Mouse (Mus musculus) gastrocnemius, postnatal 4 days (tissue): ENCODE data around the gene Fah. TPM values are rescaled to one million over a fixed set of nuclear protein-coding genes. Genes with fewer than 3 reads are reported as not detected.

Source experiments
- DNase-seq, 2 experiments: peaks; one replicate each; pipeline ENCODE4 v3.0.0; 2021 to 2022; ENCODE audit warnings: low spot score in 2 of 2, mixed read lengths in 2 of 2
- total RNA-seq, 2 experiments: library from RNA; stranded (reverse); gene quantifications; 2 replicates each; pipeline ENCODE4 v1.2.3; 2021

Gene Fah
- total RNA-seq, 2 experiments from 2014 or later = 5.3 to 5.9 TPM

DNA sequence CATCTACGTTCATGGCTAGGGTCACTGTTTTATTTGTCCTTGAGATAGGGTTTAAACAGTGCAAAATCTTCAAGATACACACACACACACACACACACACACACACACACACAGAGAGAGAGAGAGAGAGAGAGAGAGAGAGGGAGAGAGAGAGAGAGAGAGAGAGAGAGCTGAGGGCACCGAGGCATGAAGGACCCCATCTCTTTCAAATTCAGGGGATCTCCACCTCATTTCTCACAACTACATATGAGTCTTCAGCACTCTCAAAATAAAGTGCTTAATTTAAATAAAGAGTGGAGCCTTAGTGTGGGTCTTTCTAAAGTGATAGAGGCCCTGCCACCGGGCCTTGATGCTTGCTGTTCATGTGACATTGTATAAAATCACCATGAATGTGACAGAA is 10.5 kb downstream of the Fah start:
- no peak for DNase-seq

DNA sequence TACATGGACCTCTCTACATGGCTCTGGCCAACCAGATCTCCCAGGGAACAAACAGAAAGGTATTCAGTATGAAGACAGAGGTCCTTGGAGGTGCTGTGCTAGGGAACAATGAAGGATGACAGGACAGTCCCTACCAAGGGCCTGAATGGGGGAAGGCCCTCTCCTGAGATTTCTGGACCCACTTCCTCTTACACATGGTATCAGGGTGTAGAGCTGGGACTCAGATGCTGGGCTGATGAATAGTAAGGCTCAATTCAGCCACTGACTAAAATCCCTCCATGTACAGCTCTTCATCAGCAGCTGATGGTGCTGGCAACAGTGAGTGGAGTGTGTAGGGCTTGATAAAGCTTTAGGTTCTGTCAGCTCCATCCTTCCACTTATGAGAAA is 11.6 kb downstream of the Fah start:
- no peak for DNase-seq

- DNase-seq = no peak
These were observed 12.2 kb downstream of the Fah start for GRCm38 (mm10) chr7:84594087-84594916.

- DNase-seq = no peak
These were observed 15.2 kb downstream of the Fah start for GRCm38 (mm10) chr7:84591347-84591746.

DNA sequence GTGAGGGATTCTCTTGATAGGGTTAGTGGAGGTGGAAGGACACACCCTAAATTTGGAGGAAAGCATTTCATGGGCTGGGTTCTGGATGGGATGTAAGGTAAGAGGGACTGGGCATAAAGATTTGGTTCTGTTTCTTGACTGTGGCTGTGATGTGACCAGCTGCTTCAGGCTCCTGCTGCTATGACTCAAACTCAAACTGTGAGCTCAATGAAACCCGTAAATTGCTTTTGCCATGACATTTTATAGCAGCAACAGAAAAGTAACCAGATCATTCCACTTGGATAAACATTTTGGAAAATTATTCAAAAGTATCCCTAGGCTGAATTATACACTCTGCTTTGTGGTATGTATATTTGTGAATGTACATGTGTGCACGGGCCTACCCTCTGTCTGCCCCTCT is 15.9 kb downstream of the Fah start:
- no peak for DNase-seq

- no peak for DNase-seq
These were observed 19.3 kb downstream of the Fah start for GRCm38 (mm10) chr7:84587101-84587783.

DNA sequence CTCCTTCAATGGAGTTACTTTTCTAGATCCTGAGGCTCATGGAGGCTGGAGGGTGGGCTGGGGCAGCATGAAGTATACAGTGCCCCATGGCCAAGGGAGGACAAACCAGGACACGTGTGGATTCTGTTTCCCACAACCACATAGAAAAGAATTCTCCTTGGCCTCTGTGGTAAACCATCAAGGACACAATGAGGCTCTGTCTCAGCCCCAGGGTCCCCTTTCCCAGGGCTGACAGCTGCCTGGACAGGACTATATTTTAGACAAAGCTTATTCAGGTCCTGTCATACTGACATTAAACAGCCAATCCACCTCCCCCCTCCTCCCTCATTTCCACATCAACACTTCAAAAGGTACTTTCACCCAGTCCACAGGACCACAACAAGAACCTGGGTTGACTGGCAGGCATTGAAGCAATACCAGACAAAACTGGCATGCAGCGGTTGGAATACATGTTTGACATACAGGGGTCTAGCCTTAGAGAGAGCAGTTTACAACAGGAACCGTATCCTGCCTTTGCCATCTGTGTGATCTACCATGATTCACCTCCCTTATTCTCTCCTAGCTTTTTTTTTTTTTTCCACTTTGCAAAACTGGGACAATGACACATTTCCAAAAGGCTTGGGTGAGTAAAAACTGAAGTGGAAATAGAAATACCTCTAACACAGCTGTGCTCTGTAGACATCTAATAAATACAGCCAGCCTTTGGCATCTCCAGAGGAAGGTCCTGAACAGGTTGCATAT is 20.0 kb downstream of the Fah start:
- DNase-seq = no peak

DNA sequence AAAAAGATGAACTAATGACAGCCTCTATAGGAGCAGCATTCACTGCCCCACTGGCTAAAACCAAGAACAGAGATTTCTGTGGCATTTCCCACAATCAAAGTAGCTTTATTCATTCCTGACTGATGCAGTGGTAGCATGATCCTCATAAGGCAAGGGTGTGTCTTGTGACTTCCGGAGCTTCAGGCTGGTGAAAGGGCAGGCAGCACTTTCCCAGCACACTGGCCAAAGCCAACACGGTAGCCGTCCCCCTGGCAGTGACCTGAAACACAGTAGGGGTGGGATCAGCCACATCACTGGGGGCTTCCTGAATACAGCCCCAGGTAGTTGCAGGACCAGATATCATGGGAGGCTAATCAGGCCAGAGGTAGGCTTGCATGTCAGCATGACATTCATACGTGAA is 21.4 kb downstream of the Fah start:
- no peak for DNase-seq

GRCm38 (mm10) chr7:84579769-84580168 is 26.8 kb downstream of the Fah start:
- DNase-seq = no peak

DNA sequence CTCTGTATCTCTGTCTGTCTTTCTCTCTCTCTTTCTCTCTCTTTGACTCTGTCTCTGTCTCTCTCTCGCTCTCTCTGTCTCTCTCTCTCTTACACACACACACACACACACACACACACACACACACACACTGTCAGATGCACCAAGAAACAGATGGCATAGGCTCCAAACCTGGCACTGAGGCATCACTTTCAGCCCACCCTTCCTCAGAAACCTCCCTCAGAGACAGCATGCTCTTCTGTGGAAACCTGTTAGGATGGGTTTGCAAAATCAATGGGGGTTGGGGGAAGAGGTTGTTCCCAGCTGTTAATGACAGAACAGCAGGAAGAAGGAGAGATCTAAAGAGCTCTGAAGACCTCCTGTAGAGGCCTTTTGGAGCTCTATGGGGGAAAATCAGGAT is 27.7 kb downstream of the Fah start:
- no peak for DNase-seq

- DNase-seq = peak in 1 of 2 experiments; percentile 3
These were observed 29.5 kb downstream of the Fah start for GRCm38 (mm10) chr7:84577034-84577433.

DNA sequence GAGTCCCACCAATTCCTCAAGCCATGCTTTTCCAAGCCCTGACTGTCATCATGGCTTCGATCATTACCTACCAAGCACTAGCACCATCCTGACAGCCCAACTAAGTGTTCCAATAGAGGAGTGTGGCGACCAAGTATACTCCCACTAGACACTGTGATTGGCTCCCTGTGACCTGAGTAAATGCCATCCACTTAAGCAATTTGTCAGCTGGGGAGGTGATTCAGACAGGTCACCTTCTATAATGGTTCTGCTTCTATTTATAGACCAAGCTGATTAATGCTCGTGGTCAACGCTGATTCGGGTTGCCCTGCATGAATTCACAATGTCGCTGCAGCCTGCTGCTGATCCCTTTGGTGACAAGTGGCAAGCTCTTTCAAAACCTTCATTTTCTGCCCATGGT is 40.3 kb downstream of the Fah start:
- DNase-seq = no peak

GRCm38 (mm10) chr7:84564236-84564635 is 42.3 kb downstream of the Fah start:
- DNase-seq = no peak

DNA sequence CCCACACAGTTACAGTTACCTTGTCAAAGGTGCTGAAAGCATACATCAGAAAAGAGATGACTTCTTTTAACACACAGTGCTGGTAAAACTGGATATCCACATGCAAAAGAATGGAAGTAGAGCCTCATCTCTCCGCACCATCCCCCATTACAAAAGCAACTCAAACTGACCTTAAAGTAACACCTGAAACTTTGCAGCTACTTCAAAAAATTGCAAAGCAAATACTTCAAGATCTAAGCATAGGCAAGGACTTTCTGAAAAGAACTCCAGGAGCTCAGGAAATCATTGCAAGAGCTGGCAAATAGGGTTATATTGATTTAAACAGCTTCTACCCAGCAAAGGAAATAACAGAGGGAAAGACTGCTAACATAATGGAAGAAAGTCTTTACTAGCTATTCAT is 46.0 kb downstream of the Fah start:
- no peak for DNase-seq

DNA sequence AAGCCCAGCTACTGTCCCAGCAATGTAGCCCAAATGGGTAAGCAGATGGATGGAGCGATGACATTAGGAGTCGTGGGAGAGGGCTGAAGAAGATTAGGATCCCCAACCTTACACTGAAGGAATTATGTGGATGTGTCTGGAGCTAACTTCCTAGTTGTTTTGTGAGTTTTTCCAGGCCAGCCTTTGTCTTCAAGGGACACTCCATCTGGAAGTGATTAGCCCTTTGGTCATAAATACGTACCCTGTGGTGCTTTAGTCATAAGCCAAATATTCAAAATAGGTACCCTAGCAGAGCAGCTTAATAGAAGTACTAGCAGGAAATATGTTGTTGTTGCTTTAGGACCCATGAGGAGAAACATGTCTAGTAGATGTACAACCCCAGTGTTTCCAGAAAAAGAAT is 49.2 kb downstream of the Fah start:
- DNase-seq = no peak

DNA sequence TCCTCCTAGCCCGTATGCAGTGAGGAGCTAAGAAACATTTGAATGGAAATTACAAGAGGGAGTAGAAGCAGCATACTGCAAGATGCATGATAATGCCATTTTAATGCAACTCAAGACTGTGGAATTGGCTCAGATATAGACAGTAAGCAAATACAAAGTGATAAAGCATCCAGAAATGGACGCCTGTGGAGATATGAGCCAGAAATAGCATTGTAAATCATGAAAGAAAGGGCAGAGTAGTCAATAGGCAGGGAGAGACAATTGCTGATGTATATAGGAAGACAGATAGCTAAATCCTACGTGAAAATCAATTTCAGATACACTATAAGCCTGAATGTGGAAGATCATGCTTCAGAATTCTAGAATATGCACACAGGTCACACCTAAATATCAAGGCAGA is 51.2 kb downstream of the Fah start:
- no peak for DNase-seq

DNA sequence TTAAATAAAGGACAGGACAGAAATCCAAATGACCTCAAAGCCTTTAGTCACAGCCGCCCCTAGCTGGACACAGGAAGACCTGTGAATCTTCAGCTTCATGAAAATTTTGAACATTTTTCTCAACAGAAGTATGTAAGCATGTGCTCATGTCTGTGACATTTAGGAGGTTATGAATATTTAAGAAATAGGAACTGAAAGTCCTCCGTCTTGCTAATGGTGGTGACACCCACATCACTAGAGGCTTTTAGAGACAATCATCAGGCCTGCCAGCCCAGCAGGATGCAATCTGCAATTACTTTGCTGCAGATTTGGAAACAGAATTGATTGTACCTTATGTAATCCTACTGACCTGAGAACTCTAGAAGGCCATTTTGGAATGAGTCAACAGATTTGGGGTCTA is 55.0 kb downstream of the Fah start:
- DNase-seq = no peak

GRCm38 (mm10) chr7:84546667-84547066 is 59.9 kb downstream of the Fah start:
- no peak for DNase-seq

- DNase-seq = no peak
These were observed 61.6 kb downstream of the Fah start for GRCm38 (mm10) chr7:84544946-84545345.
